Mouse (Mus musculus): ENCODE data around the gene Hnrnpdl.

GRCm38 (mm10) chr5:100006324-100007039 is 33.0 kb downstream of the Hnrnpdl start:
- TF ChIP-seq POLR2A (IDR thresholded peaks at IDR 0.05; ENCODE audit: insufficient read depth, low read length) (no peak), EP300 (IDR thresholded peaks at IDR 0.05; ENCODE audit: insufficient read depth, low read depth, low read length) (no peak)

Data from ES-Bruce4 (cell line).